Mouse (Mus musculus) lung, adult 2 months (tissue): Measurements from ENCODE around the gene Zfp853.

Experiments
- CTCF ChIP-seq: fragments of 200-500 bp; IDR thresholded peaks from 2 replicates; pipeline ENCODE4 v1.5.1; 2011; ENCODE audit warnings: mild to moderate bottlenecking, low read length, control low read depth; ENCODE audit not compliant: insufficient read depth
- POLR2A ChIP-seq: fragments of 200-500 bp; IDR thresholded peaks from 2 replicates; pipeline ENCODE4 v1.6.1; 2011; ENCODE audit warnings: low read depth, mild to moderate bottlenecking, control low read depth, low read length, borderline replicate concordance; ENCODE audit errors: extremely low read depth

GRCm38 (mm10) chr5:143287774-143288328 lies 5.6 kb downstream of the Zfp853 start:
- TF ChIP-seq POLR2A (no peak), CTCF (no peak)
